Mouse (Mus musculus) olfactory bulb, adult 2 months (tissue): ENCODE measurements at regions not wholly inside any gene's neighbourhood (a gene's known extent, or its start where the extent isn't known, plus 50 kb on each side); places are given as distances from the start of the nearest gene placed in this dataset.

Experiments
- CTCF ChIP-seq: fragments of 200-500 bp; IDR thresholded peaks from 2 replicates; pipeline ENCODE4 v1.5.1; 2012; ENCODE audit warnings: low read depth, mild to moderate bottlenecking, low read length, moderate library complexity; ENCODE audit not compliant: insufficient read depth
- POLR2A ChIP-seq: fragments of 200-500 bp; IDR thresholded peaks from 2 replicates; pipeline ENCODE4 v1.6.1; 2012; ENCODE audit warnings: mild to moderate bottlenecking, low read depth, low read length, moderate library complexity; ENCODE audit not compliant: insufficient read depth

GRCm38 (mm10) chr10:92483592-92483991, 238.6 kb downstream of the Nedd1 start:
- TF ChIP-seq CTCF (no peak), POLR2A (no peak)
